Comparison of ENCODE assay signal across 13 mouse cellular contexts in the genomic region with DNA sequence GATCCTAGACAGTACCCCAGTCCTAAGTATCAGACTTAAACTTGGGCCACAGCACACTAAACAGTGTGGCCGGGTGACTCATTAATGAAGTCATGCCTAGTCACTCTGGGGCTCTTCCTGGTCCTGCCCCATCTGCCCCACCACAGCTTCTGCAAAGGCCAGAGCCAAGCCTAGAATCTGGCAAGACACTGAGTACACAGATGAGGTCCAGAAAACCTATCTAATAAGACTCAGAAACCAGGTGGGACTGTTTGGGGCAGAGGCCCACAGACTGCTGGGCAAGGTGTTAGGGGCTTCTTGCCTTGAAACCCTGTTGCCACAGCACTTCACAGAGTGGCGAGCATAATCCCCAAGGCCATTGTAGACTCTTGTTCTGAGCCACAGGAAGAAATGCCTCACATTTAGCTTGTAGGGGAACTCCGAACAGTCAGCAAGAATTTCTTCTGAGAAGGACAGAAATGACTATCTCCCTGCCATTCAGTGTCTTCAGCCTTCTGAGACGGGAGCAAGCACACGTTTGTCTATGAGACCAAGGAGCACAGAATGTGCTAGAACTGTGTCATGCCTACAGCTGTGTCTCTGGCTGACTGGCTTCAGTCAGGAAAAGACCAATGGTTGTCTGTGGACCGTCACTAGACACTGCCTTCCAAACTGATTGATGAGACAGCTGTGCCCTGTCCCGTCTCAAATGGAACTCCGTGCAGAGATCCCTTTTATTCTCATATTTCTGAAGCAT. TPM values are rescaled to one million over a fixed set of nuclear protein-coding genes. Genes with fewer than 3 reads are reported as not detected.
DNase-seq lines count a peak whose midpoint lies in the region; ATAC-seq lines count a peak whose summit lies in the region.
"Had no signal": no experiment of that assay in that cellular context is flagged by ENCODE, and none has a peak within 500 bp of the region (broad histone marks: within the 10 kb centered on the region; RNA-seq: fewer than 3 reads in every experiment).

No protein-coding gene starts in this region.

- H3K9ac ChIP-seq in kidney, embryonic 15.5 days = no peak overlapping the region
- no peak overlapping the region for H3K9ac ChIP-seq in kidney, embryonic 16.5 days (replicated peaks; ENCODE audit: low read length)
- H3K9ac ChIP-seq: midbrain, embryonic 12.5 days had no signal

- WGBS in kidney, embryonic 15.5 days = 60% methylated on average over 8 of the region's 8 CpGs
- WGBS in kidney, embryonic 16.5 days = 61% methylated on average over 8 of the region's 8 CpGs

- H3K36me3 ChIP-seq in kidney, embryonic 15.5 days = no peaks in the 10 kb centered on the region
- H3K36me3 ChIP-seq in kidney, embryonic 16.5 days (ENCODE audit: insufficient read depth, low read length) = no peaks in the 10 kb centered on the region
- H3K36me3 ChIP-seq: midbrain, embryonic 12.5 days had no signal

- ATAC-seq in kidney, embryonic 15.5 days (replicated peaks; ENCODE audit: low FRiP score) = 0 out of 2 replicates have a peak, but pooled peaks have one; percentile 50
- no peak for ATAC-seq in kidney, embryonic 16.5 days (ENCODE audit: low FRiP score, low TSS enrichment)
- ATAC-seq in CD4-positive, CD25-positive, alpha-beta regulatory T cell, adult 4 months = peak; percentile 66
- ATAC-seq in hematopoietic stem cell, adult 5-6 weeks (replicated peaks in 1 of 2; ENCODE audit: insufficient read depth in 1 of 2, low FRiP score in 2 of 2, low TSS enrichment in 1 of 2, low read depth in 1 of 2, poor library complexity in 2 of 2, severe bottlenecking in 2 of 2) = peak; percentile 63 to 70
- no peak for ATAC-seq in erythroblast, adult 5-6 weeks (replicated peaks; ENCODE audit: low FRiP score, poor library complexity, severe bottlenecking)

- H3K27ac ChIP-seq in kidney, embryonic 15.5 days = no peak overlapping the region
- no peak overlapping the region for H3K27ac ChIP-seq in kidney, embryonic 16.5 days (ENCODE audit: low read length)
- H3K27ac ChIP-seq: midbrain, embryonic 12.5 days had no signal

- no peak overlapping the region for H3K4me3 ChIP-seq in kidney, embryonic 15.5 days (replicated peaks)
- no peak overlapping the region for H3K4me3 ChIP-seq in kidney, embryonic 16.5 days (ENCODE audit: low read length)
- H3K4me3 ChIP-seq: midbrain, embryonic 12.5 days had no signal

- H3K9me3 ChIP-seq in kidney, embryonic 15.5 days (replicated peaks) = no peaks in the 10 kb centered on the region
- H3K9me3 ChIP-seq in kidney, embryonic 16.5 days (ENCODE audit: low read length) = no peaks in the 10 kb centered on the region
- H3K9me3 ChIP-seq: midbrain, embryonic 12.5 days had no signal

- no peak overlapping the region for H3K4me2 ChIP-seq in kidney, embryonic 15.5 days
- H3K4me2 ChIP-seq in kidney, embryonic 16.5 days (replicated peaks; ENCODE audit: low read depth, low read length) = no peak overlapping the region
- H3K4me2 ChIP-seq: midbrain, embryonic 12.5 days had no signal

- no peaks in the 10 kb centered on the region for H3K27me3 ChIP-seq in kidney, embryonic 15.5 days
- no peaks in the 10 kb centered on the region for H3K27me3 ChIP-seq in kidney, embryonic 16.5 days (ENCODE audit: insufficient read depth, low read length)
- H3K27me3 ChIP-seq: midbrain, embryonic 12.5 days had no signal

- peaks cover 13% of the 10 kb centered on the region for H3K4me1 ChIP-seq in kidney, embryonic 15.5 days
- H3K4me1 ChIP-seq in kidney, embryonic 16.5 days (ENCODE audit: insufficient read depth, low read length) = no peaks in the 10 kb centered on the region
- H3K4me1 ChIP-seq: midbrain, embryonic 12.5 days had no signal

- DNase-seq in natural killer cell, adult 2 months (ENCODE audit: low spot score in 2 of 2) = peak; percentile 26 to 47
- DNase-seq in right cerebral cortex, postnatal 14 days = no peak
- DNase-seq in embryo, embryonic 10.5 days (ENCODE audit: low spot score) = no peak
- DNase-seq: adrenal gland, postnatal 10 days; cerebellum, adult 2 months; heart, postnatal 36 days; kidney, adult 8-10 months had no signal

RNA-seq across cellular contexts. Expression of a gene that starts 49.0 kb away (rescaled TPM):
- 31.4 and 31.6 TPM in 2 replicates for polyA plus RNA-seq in kidney, embryonic 15.5 days (2015; fragmentation: Nextera tagmentation; extraction: Ambion mirVana)
- polyA plus RNA-seq in kidney, embryonic 16.5 days (2015; fragmentation: Nextera tagmentation; extraction: Ambion mirVana) = 25.2 and 29.3 TPM in 2 replicates
- 10 to 100 TPM; 44.0 to 54.2 TPM for polyA plus RNA-seq in CD4-positive, CD25-positive, alpha-beta regulatory T cell, adult 4 months (2017; shearing (Covaris generic))
- total RNA-seq in hematopoietic stem cell, adult 5-6 weeks (2017) = 134 and 149 TPM in 2 replicates
- 28.4 and 32.2 TPM in 2 replicates for total RNA-seq in erythroblast, adult 5-6 weeks (2015; ENCODE audit: low replicate concordance)
- 51.6 and 76.8 TPM in 2 replicates for total RNA-seq in erythroblast, adult 5-6 weeks (2017; ENCODE audit: low replicate concordance)

Comparison
In these comparisons a context has a peak if more than half of its experiments do, and no peak if none do; other contexts are left out.
1. ATAC-seq: peak in kidney, embryonic 15.5 days (single experiment), CD4-positive, CD25-positive, alpha-beta regulatory T cell, adult 4 months (single experiment) and hematopoietic stem cell, adult 5-6 weeks (2 of 2); none in kidney, embryonic 16.5 days (single experiment) and erythroblast, adult 5-6 weeks (single experiment).
2. DNase-seq: peak in natural killer cell, adult 2 months (2 of 2); none in right cerebral cortex, postnatal 14 days (single experiment) and embryo, embryonic 10.5 days (single experiment).